Mouse (Mus musculus) lung, embryonic 14.5 days (tissue): Measurements from ENCODE around the gene Dapk1. TPM values are rescaled to one million over a fixed set of nuclear protein-coding genes. Genes with fewer than 3 reads are reported as not detected.

Experiments
- ATAC-seq: fragments of 200-750 bp; cut with Nextera tagmentation; 2 replicates; pipeline ENCODE4 v1.8.0; 2017; ENCODE audit warnings: mild to moderate bottlenecking, moderate TSS enrichment, moderate library complexity; ENCODE audit not compliant: insufficient read depth
- DNase-seq: peaks from one replicate; pipeline ENCODE4 v3.0.0-alpha.2; 2015
- H3K27ac ChIP-seq: fragments of 300-500 bp; sonication (generic); 2 replicates; pipeline ENCODE4 v1.5.1; 2014; ENCODE audit warnings: low read depth, mild to moderate bottlenecking, moderate library complexity
- H3K27me3 ChIP-seq: fragments of 300-500 bp; sonication (generic); 2 replicates; pipeline ENCODE4 v1.6.1; 2014; ENCODE audit warnings: low read length, control low read depth; ENCODE audit not compliant: insufficient read depth
- H3K36me3 ChIP-seq: fragments of 300-500 bp; sonication (generic); 2 replicates; pipeline ENCODE4 v1.6.1; 2014; ENCODE audit warnings: control low read depth; ENCODE audit not compliant: insufficient read depth
- H3K4me1 ChIP-seq: fragments of 300-500 bp; sonication (generic); 2 replicates; pipeline ENCODE4 v1.6.1; 2014; ENCODE audit warnings: antibody characterized with exemption, control low read depth; ENCODE audit not compliant: insufficient read depth
- H3K4me2 ChIP-seq: fragments of 300-500 bp; sonication (generic); 2 replicates; pipeline ENCODE4 v1.6.1; 2014; ENCODE audit warnings: mild to moderate bottlenecking
- H3K4me3 ChIP-seq: fragments of 300-500 bp; sonication (generic); 2 replicates; pipeline ENCODE4 v1.5.1; 2014; ENCODE audit warnings: low read depth, low read length
- H3K9ac ChIP-seq: fragments of 300-500 bp; sonication (generic); 2 replicates; pipeline ENCODE4 v1.6.1; 2014
- H3K9me3 ChIP-seq: fragments of 300-500 bp; sonication (generic); 2 replicates; pipeline ENCODE4 v1.6.1; 2016; ENCODE audit warnings: low read depth, low read length, control low read depth
- CTCF ChIP-seq: IDR thresholded peaks from 2 replicates; pipeline ENCODE4 v1.5.1; 2016; ENCODE audit warnings: antibody characterized with exemption, low read depth
- WGBS: fragments of 180-500 bp; shearing (Covaris S2); extraction: QIAGEN DNeasy Blood & Tissue Kit; methylation state at CpG from one replicate; pipeline ENCODE4 v1.1.7; 2014; 5-methylcytosine and 5-hydroxymethylcytosine counted together
- polyA plus RNA-seq: library from polyadenylated mRNA; unstranded; fragments of >200 nt; fragmentation: Nextera tagmentation; extraction: Ambion mirVana; gene quantifications from 2 replicates; pipeline ENCODE4 v1.2.1, GENCODE M21; 2014

The Dapk1 gene
- polyA plus RNA-seq, 1 experiment from 2014 or later: 14.1 TPM

GRCm38 (mm10) chr13:60759136-60759535 is 157.4 kb downstream of the Dapk1 start:
- H3K27me3 ChIP-seq: no peaks in the 10 kb centered on the region
- DNase-seq (peak; percentile 82), ATAC-seq (no peak)
- no peak overlapping the region for H3K4me3 ChIP-seq
- no peaks in the 10 kb centered on the region for H3K4me1 ChIP-seq
- peak; percentile 85 for TF ChIP-seq CTCF
- no peak overlapping the region for H3K4me2 ChIP-seq
- WGBS: 42% methylated on average over 6 of the region's 6 CpGs
- H3K9me3 ChIP-seq: no peaks in the 10 kb centered on the region
- H3K36me3 ChIP-seq: peaks cover 16% of the 10 kb centered on the region; the same call in 1 of the 2 replicates
- H3K9ac ChIP-seq: no peak overlapping the region
- no peak overlapping the region for H3K27ac ChIP-seq

- no peak overlapping the region for H3K4me2 ChIP-seq
- H3K9ac ChIP-seq: no peak overlapping the region
- no peaks in the 10 kb centered on the region for H3K9me3 ChIP-seq
- DNase-seq: no peak
- no peak for ATAC-seq
- 86% methylated on average over 12 of the region's 12 CpGs for WGBS
- no peak overlapping the region for H3K27ac ChIP-seq
- TF ChIP-seq CTCF: no peak
- peaks cover 15% of the 10 kb centered on the region; the same call in 1 of the 2 replicates for H3K36me3 ChIP-seq
- no peak overlapping the region for H3K4me3 ChIP-seq
- H3K27me3 ChIP-seq: no peaks in the 10 kb centered on the region
- no peaks in the 10 kb centered on the region for H3K4me1 ChIP-seq
Observed at GRCm38 (mm10) chr13:60760392-60760791, 158.6 kb downstream of the Dapk1 start.

- H3K27ac ChIP-seq: no peak overlapping the region
- no peak for ATAC-seq
- no peak overlapping the region for H3K9ac ChIP-seq
- 93% methylated on average over 17 of the region's 17 CpGs for WGBS
- H3K4me3 ChIP-seq: no peak overlapping the region
- H3K36me3 ChIP-seq: peaks cover 15% of the 10 kb centered on the region; the same call in 1 of the 2 replicates
- H3K4me1 ChIP-seq: no peaks in the 10 kb centered on the region
- H3K27me3 ChIP-seq: no peaks in the 10 kb centered on the region
- TF ChIP-seq CTCF: no peak
- no peaks in the 10 kb centered on the region for H3K9me3 ChIP-seq
- no peak overlapping the region for H3K4me2 ChIP-seq
- no peak for DNase-seq
Observed at GRCm38 (mm10) chr13:60761161-60761560, 159.4 kb downstream of the Dapk1 start.

DNA sequence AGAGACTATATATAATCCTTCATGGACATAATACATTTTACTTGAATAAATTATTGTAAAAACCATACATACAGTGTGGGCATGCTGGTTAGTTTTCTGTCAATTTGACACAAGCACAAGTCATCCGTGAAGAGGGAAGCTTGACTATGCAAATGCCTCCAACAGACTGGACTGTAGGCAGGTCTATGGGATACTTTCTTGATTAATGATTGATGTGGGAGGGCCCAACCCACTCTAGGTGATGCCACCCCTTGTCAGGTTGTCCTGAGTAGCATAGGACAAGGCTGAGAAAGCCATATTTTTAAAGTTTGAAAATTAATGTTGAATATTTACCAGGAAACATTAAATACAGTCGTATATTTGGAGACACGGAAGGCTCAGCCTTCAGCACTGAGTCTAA is 178.8 kb downstream of the Dapk1 start:
- ATAC-seq (no peak), DNase-seq (no peak)
- Histone ChIP-seq H3K9me3 (no peaks in the 10 kb centered on the region), H3K36me3 (no peaks in the 10 kb centered on the region), H3K27me3 (no peaks in the 10 kb centered on the region), H3K4me2 (no peak overlapping the region), H3K27ac (no peak overlapping the region), H3K4me1 (no peaks in the 10 kb centered on the region), H3K4me3 (no peak overlapping the region), H3K9ac (no peak overlapping the region)
- no peak for TF ChIP-seq CTCF
- 77% methylated on average over 3 of the region's 3 CpGs for WGBS

- H3K4me2 ChIP-seq: no peak overlapping the region
- no peaks in the 10 kb centered on the region for H3K9me3 ChIP-seq
- WGBS: 79% methylated on average over 7 of the region's 7 CpGs
- H3K27me3 ChIP-seq: no peaks in the 10 kb centered on the region
- no peak for TF ChIP-seq CTCF
- H3K27ac ChIP-seq: no peak overlapping the region
- no peak for ATAC-seq
- H3K4me3 ChIP-seq: no peak overlapping the region
- H3K36me3 ChIP-seq: no peaks in the 10 kb centered on the region
- H3K4me1 ChIP-seq: no peaks in the 10 kb centered on the region
- DNase-seq: no peak
- H3K9ac ChIP-seq: no peak overlapping the region
Observed at GRCm38 (mm10) chr13:60783301-60783700, 181.6 kb downstream of the Dapk1 start.

DNA sequence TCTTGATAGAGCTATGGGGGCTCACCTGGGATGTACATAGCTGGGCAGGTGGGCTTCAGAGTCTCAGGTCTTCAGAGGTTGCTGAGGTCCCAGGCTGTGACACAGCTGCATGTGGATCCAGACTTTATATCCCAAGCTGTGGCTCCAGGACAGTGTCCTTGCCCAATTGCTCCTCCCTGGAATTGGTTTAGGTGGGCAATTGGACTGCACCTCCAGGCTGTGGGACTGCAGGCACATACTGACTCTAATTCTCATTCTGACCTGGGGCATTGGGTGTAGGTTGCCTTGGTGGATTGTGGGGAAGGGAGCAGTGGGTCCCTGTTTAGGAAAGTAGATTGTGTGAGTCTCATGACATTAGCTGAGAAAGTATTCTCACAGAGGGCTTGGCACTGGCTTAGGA is 184.5 kb downstream of the Dapk1 start, which contains the start of gene BC051665:
Gene BC051665 (minus strand): TSS at position 101 of the 400 bp plus-strand sequence.
- Histone ChIP-seq H3K4me1 (no peaks in the 10 kb centered on the region), H3K27me3 (no peaks in the 10 kb centered on the region), H3K9ac (no peak within 1 kb of the TSS), H3K9me3 (no peaks in the 10 kb centered on the region), H3K36me3 (no peaks in the 10 kb centered on the region), H3K4me2 (no peak within 1 kb of the TSS), H3K27ac (no peak within 1 kb of the TSS), H3K4me3 (no peak within 1 kb of the TSS)
- TF ChIP-seq CTCF: no peak
- ATAC-seq (no peak), DNase-seq (no peak)

DNA sequence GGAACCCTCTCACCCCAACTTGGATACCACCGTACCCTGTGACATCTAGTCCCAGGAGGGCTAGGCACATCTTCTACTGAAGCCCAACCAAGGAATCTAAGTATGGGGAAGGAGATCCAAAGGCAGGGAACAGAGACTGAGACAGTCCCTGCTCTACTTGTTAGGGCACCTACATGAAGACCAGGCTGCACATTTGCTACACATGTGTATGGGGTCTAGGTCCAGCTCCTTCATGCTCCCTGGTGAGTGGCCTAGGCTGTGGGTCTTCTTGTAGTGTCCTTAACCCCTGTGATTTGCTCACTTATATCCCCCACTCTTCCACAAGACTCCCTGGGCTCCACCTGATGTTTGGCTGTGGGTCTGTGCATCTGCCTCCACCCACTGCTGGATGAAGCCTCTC is 187.7 kb downstream of the Dapk1 start:
- no peak for DNase-seq
- 73% methylated on average over 1 of the region's 1 CpGs for WGBS
- H3K9ac ChIP-seq: no peak overlapping the region
- H3K27me3 ChIP-seq: no peaks in the 10 kb centered on the region
- no peaks in the 10 kb centered on the region for H3K9me3 ChIP-seq
- H3K4me2 ChIP-seq: no peak overlapping the region
- H3K4me1 ChIP-seq: no peaks in the 10 kb centered on the region
- H3K4me3 ChIP-seq: no peak overlapping the region
- ATAC-seq: no peak
- H3K27ac ChIP-seq: no peak overlapping the region
- TF ChIP-seq CTCF: no peak
- no peaks in the 10 kb centered on the region for H3K36me3 ChIP-seq

DNA sequence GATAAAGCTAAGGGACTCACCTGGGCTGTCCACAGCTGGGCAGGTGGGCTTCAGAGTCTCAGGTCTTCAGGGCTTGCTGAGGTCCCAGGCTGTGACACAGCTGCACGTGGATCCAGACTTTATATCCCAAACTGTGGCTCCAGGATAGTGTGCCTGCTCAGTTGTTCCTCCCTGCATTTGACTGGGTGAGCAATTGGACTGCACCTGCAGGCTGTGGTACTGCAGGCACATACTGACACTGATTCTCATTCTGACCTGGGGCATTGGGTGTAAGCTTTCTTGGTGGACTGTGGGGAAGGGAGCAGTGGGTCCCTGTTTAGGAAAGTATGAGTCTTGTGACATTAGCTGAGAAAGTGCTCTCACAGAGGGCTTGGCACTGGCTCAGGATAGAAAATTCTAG is 201.0 kb downstream of the Dapk1 start, which contains the start of gene Ctsll3:
Gene Ctsll3 (minus strand): TSS at position 101 of the 400 bp plus-strand sequence.
- 58% methylated on average over 1 of the region's 1 CpGs for whole genome bisulfite sequencing
- Histone ChIP-seq H3K9ac (no peak within 1 kb of the TSS), H3K27ac (no peak within 1 kb of the TSS), H3K4me2 (no peak within 1 kb of the TSS), H3K36me3 (no peaks in the 10 kb centered on the region), H3K27me3 (no peaks in the 10 kb centered on the region), H3K4me1 (no peaks in the 10 kb centered on the region), H3K9me3 (no peaks in the 10 kb centered on the region), H3K4me3 (no peak within 1 kb of the TSS)
- DNase-seq (no peak), ATAC-seq (no peak)
- no peak for TF ChIP-seq CTCF
